Comparison of ENCODE assay signal across 33 mouse cellular contexts in genomic region chr16:44772577-44772976, GRCm38 (mm10). TPM values are rescaled to one million over a fixed set of nuclear protein-coding genes. Genes with fewer than 3 reads are reported as not detected.
A peak's percentile ranks its signal among the peaks of the same experiment; 100 is the strongest.
DNase-seq lines count a peak whose midpoint lies in the region; ATAC-seq and TF ChIP-seq lines count a peak whose summit lies in the region.
"Had no signal": no experiment of that assay in that cellular context is flagged by ENCODE, and none has a peak within 500 bp of the region (broad histone marks: within the 10 kb centered on the region; RNA-seq: fewer than 3 reads in every experiment).

No protein-coding gene starts in this region.

- no peaks in the 10 kb centered on the region for H3K9me3 ChIP-seq in liver, postnatal 0 days (ENCODE audit: low read length)
- no peaks in the 10 kb centered on the region for H3K9me3 ChIP-seq in MEL (replicated peaks; ENCODE audit: insufficient read depth, low read length)
- H3K9me3 ChIP-seq in forebrain, embryonic 11.5 days (ENCODE audit: control insufficient read depth, low read length): no peaks in the 10 kb centered on the region
- H3K9me3 ChIP-seq: heart, embryonic 12.5 days; kidney, embryonic 15.5 days; limb, embryonic 10.5 days; limb, embryonic 15.5 days; neural tube, embryonic 12.5 days had no signal

- H3K27ac ChIP-seq in liver, postnatal 0 days (ENCODE audit: low read depth): no peak overlapping the region
- H3K27ac ChIP-seq in MEL (ENCODE audit: control insufficient read depth, low read depth, low read length): peak overlapping the region; percentile 62
- H3K27ac ChIP-seq in left cerebral cortex, adult 2 months: no peak overlapping the region
- no peak overlapping the region for H3K27ac ChIP-seq in forebrain, embryonic 11.5 days (ENCODE audit: low read depth, low read length)
- H3K27ac ChIP-seq: hindbrain, embryonic 14.5 days; kidney, embryonic 15.5 days; layer of hippocampus, adult 2 months; limb, embryonic 10.5 days; limb, embryonic 15.5 days; liver, embryonic 14.5 days; neural tube, embryonic 12.5 days had no signal

- intact Hi-C loops in left cerebral cortex, adult 2 months (cut with DNase I): no loop called here

- H3K36me3 ChIP-seq in liver, postnatal 0 days (replicated peaks; ENCODE audit: insufficient read depth, low read length): no peaks in the 10 kb centered on the region
- H3K36me3 ChIP-seq in MEL (ENCODE audit: control insufficient read depth in 1 of 2, insufficient read depth in 2 of 2, low read length in 2 of 2): peaks cover 0 to 27% of the 10 kb centered on the region in 2 experiments; a peak in 2 of 4 replicates
- H3K36me3 ChIP-seq in forebrain, embryonic 11.5 days (ENCODE audit: control insufficient read depth, insufficient read depth, low read length): no peaks in the 10 kb centered on the region
- H3K36me3 ChIP-seq: heart, embryonic 12.5 days; kidney, embryonic 15.5 days; limb, embryonic 10.5 days; limb, embryonic 15.5 days; neural tube, embryonic 12.5 days had no signal

- no peak overlapping the region for H3K9ac ChIP-seq in liver, postnatal 0 days (replicated peaks)
- 0 out of 2 replicates have a peak overlapping the region, but pooled peaks have one; percentile 41 for H3K9ac ChIP-seq in MEL (ENCODE audit: control insufficient read depth, low read depth, low read length, poor library complexity, severe bottlenecking)
- no peak overlapping the region for H3K9ac ChIP-seq in forebrain, embryonic 11.5 days (ENCODE audit: low read length)
- H3K9ac ChIP-seq: heart, embryonic 12.5 days; hindbrain, embryonic 14.5 days; kidney, embryonic 15.5 days; limb, embryonic 15.5 days; liver, embryonic 14.5 days; lung, embryonic 14.5 days; neural tube, embryonic 12.5 days had no signal

- no peak overlapping the region for H3K4me3 ChIP-seq in liver, postnatal 0 days (ENCODE audit: low read depth, low read length)
- peak overlapping the region in 1 of 2 experiments; percentile 34; a peak in 1 of 4 replicates for H3K4me3 ChIP-seq in MEL (ENCODE audit: control insufficient read depth in 1 of 2, insufficient read depth in 1 of 2, low read depth in 2 of 2, low read length in 2 of 2)
- H3K4me3 ChIP-seq in left cerebral cortex, adult 2 months: no peak overlapping the region
- H3K4me3 ChIP-seq in forebrain, embryonic 11.5 days (ENCODE audit: low read depth, low read length): no peak overlapping the region
- H3K4me3 ChIP-seq: heart, embryonic 12.5 days; kidney, embryonic 15.5 days; layer of hippocampus, adult 2 months; limb, embryonic 10.5 days; limb, embryonic 15.5 days; myocyte; neural tube, embryonic 12.5 days had no signal

- TF ChIP-seq EP300 in liver, postnatal 0 days (IDR thresholded peaks at IDR 0.05; ENCODE audit: low read depth): no peak
- TF ChIP-seq EP300 in MEL (IDR thresholded peaks at IDR 0.05; ENCODE audit: low read depth in 1 of 2, low read length in 2 of 2): peak in 1 of 2 experiments; percentile 28; a peak in 1 of 4 replicates

- no peak for TF ChIP-seq CTCF in liver, postnatal 0 days (IDR thresholded peaks at IDR 0.05; ENCODE audit: low read depth)
- no peak for TF ChIP-seq CTCF in MEL (IDR thresholded peaks at IDR 0.05 in 2 of 3, conservative IDR thresholded peaks at IDR 0.05 in 1 of 3; ENCODE audit: control insufficient read depth in 1 of 3, insufficient read depth in 1 of 3, low read depth in 2 of 3, low read length in 3 of 3, poor library complexity in 1 of 3, severe bottlenecking in 1 of 3)
- no peak for TF ChIP-seq CTCF in left cerebral cortex, adult 2 months (IDR thresholded peaks at IDR 0.05)

- no peak for ATAC-seq in liver, postnatal 0 days
- ATAC-seq in forebrain, embryonic 11.5 days (replicated peaks; ENCODE audit: low FRiP score): no peak
- ATAC-seq: forebrain, embryonic 14.5 days; midbrain, embryonic 16.5 days had no signal

- H3K79me2 ChIP-seq in MEL (ENCODE audit: control insufficient read depth, insufficient read depth, low read length, poor library complexity): no peaks in the 10 kb centered on the region

- 0 out of 2 replicates have a peak, but pooled peaks cover 5% of the 10 kb centered on the region for H3K4me1 ChIP-seq in liver, postnatal 0 days (ENCODE audit: insufficient read depth)
- peaks cover 8 to 16% of the 10 kb centered on the region in 2 experiments for H3K4me1 ChIP-seq in MEL (ENCODE audit: control insufficient read depth in 1 of 2, insufficient read depth in 2 of 2, low read length in 2 of 2)
- H3K4me1 ChIP-seq in forebrain, embryonic 11.5 days (replicated peaks; ENCODE audit: control insufficient read depth, insufficient read depth, low read length): no peaks in the 10 kb centered on the region
- H3K4me1 ChIP-seq: heart, embryonic 12.5 days; kidney, embryonic 15.5 days; limb, embryonic 10.5 days; limb, embryonic 15.5 days; neural tube, embryonic 12.5 days had no signal

- no peak for TF ChIP-seq RAD21 in MEL (IDR thresholded peaks at IDR 0.05; ENCODE audit: low read depth, low read length)

- H3K4me2 ChIP-seq in liver, postnatal 0 days (ENCODE audit: low read depth, low read length): no peak overlapping the region
- no peak overlapping the region for H3K4me2 ChIP-seq in forebrain, embryonic 11.5 days (ENCODE audit: low read depth, low read length, severe bottlenecking)
- H3K4me2 ChIP-seq: heart, embryonic 12.5 days; hindbrain, embryonic 14.5 days; kidney, embryonic 15.5 days; limb, embryonic 15.5 days; lung, embryonic 14.5 days; midbrain, embryonic 11.5 days; neural tube, embryonic 12.5 days had no signal

- DNase-seq in liver (peak; percentile 22), MEL (ENCODE audit: low read depth, low spot score) (peak; percentile 45)
- DNase-seq in liver, postnatal 0 days: no peak
- peak; percentile 56 for DNase-seq in induced T-regulatory cell, adult 2 months (ENCODE audit: low read depth)
- no peak for DNase-seq in left cerebral cortex, adult 2 months (ENCODE audit: extremely low spot score in 1 of 2, low spot score in 2 of 2)
- DNase-seq in kidney, postnatal 14 days: no peak
- DNase-seq in forebrain, embryonic 11.5 days (ENCODE audit: low spot score): no peak
- DNase-seq: adrenal gland, adult 2 months; adrenal gland, postnatal 36 days; cerebellum, adult 2 months; cerebellum, postnatal 14 days; gastrocnemius, postnatal 25 days; heart, adult 18-20 months; kidney, adult 18-20 months; kidney, postnatal 36 days; lung, embryonic 14.5 days; lung, postnatal 14 days had no signal

- 43% methylated on average over 6 of the region's 6 CpGs for WGBS in liver, postnatal 0 days (ENCODE audit: insufficient replicate concordance)
- WGBS in forebrain, embryonic 11.5 days: 81% methylated on average over 6 of the region's 6 CpGs

- no peak for TF ChIP-seq POLR2A in MEL (IDR thresholded peaks at IDR 0.05; ENCODE audit: control insufficient read depth in 1 of 2, insufficient read depth in 1 of 2, low read depth in 1 of 2, low read length in 2 of 2, poor library complexity in 1 of 2)

- H3K27me3 ChIP-seq in liver, postnatal 0 days (ENCODE audit: insufficient read depth, low read length): no peaks in the 10 kb centered on the region
- no peaks in the 10 kb centered on the region for H3K27me3 ChIP-seq in MEL (ENCODE audit: control insufficient read depth in 1 of 2, insufficient read depth in 2 of 2, low read length in 2 of 2)
- no peaks in the 10 kb centered on the region for H3K27me3 ChIP-seq in forebrain, embryonic 11.5 days (ENCODE audit: control insufficient read depth, insufficient read depth, low read length)
- H3K27me3 ChIP-seq: heart, embryonic 12.5 days; kidney, embryonic 15.5 days; limb, embryonic 15.5 days; neural tube, embryonic 12.5 days had no signal

TF ChIP-seq in MEL, 35 proteins besides CTCF, POLR2A, EP300 and RAD21:
- TF ChIP-seq E2F4 (IDR thresholded peaks at IDR 0.05; ENCODE audit: borderline replicate concordance, low read depth, low read length) (no peak), GATA1 (IDR thresholded peaks at IDR 0.05; ENCODE audit: low read depth, low read length) (peak; percentile 20; the same call in 1 of the 2 replicates)

RNA-seq across cellular contexts. Expression of gene Cd200r1, which starts 7.0 kb away (rescaled TPM):
- 4.2 and 4.7 TPM in 2 replicates for polyA plus RNA-seq in liver, postnatal 0 days (2015; fragmentation: Nextera tagmentation; extraction: Ambion mirVana)
- total RNA-seq in MEL (2012; rRNA removed): 1.4 and 2.0 TPM in 2 replicates
- 1 to 10 TPM in 1 of 2 experiments, not detected in 1; 1.6 TPM for polyA plus RNA-seq in MEL (2012; ENCODE audit: insufficient read depth in 1 of 2, insufficient read length in 2 of 2, low read depth in 1 of 2, low replicate concordance in 2 of 2, missing spikeins in 1 of 2)
- total RNA-seq in left cerebral cortex, adult 2 months (2021): 1 to 10 TPM; 1.0 to 1.1 TPM
- 0.29 and 0.55 TPM in 2 replicates for polyA plus RNA-seq in forebrain, embryonic 11.5 days (2014; fragmentation: Nextera tagmentation; extraction: Ambion mirVana)
- polyA plus RNA-seq: testis, adult 2 months had no signal

RNA-seq across cellular contexts. Expression of gene Gtpbp8, which starts 26.4 kb away (rescaled TPM):
- 18.3 and 18.4 TPM in 2 replicates for polyA plus RNA-seq in liver, postnatal 0 days (2015; fragmentation: Nextera tagmentation; extraction: Ambion mirVana)
- 10.1 and 14.4 TPM in 2 replicates for total RNA-seq in MEL (2012; rRNA removed)
- 10 to 100 TPM in 1 of 2 experiments, not detected in 1; 10.7 TPM for polyA plus RNA-seq in MEL (2012; ENCODE audit: insufficient read depth in 1 of 2, insufficient read length in 2 of 2, low read depth in 1 of 2, low replicate concordance in 2 of 2, missing spikeins in 1 of 2)
- total RNA-seq in left cerebral cortex, adult 2 months (2021): 10 to 100 TPM; 24.4 to 25.7 TPM
- 29.6 and 34.2 TPM in 2 replicates for polyA plus RNA-seq in forebrain, embryonic 11.5 days (2014; fragmentation: Nextera tagmentation; extraction: Ambion mirVana)

RNA-seq across cellular contexts. Expression of gene Cd200r4, which starts 39.0 kb away (rescaled TPM):
- polyA plus RNA-seq in liver, postnatal 0 days (2015; fragmentation: Nextera tagmentation; extraction: Ambion mirVana): 0.45 and 0.68 TPM in 2 replicates
- 0.82 and 1.1 TPM in 2 replicates for total RNA-seq in MEL (2012; rRNA removed)
- polyA plus RNA-seq in MEL (2012; ENCODE audit: insufficient read depth in 1 of 2, insufficient read length in 2 of 2, low read depth in 1 of 2, low replicate concordance in 2 of 2, missing spikeins in 1 of 2): 1 to 10 TPM in 1 of 2 experiments, not detected in 1; 1.6 TPM
- total RNA-seq in left cerebral cortex, adult 2 months (2021): under 1 TPM; 0.23 to 0.32 TPM
- 0.32 TPM in 1 of 2 replicates, not detected in the other for polyA plus RNA-seq in forebrain, embryonic 11.5 days (2014; fragmentation: Nextera tagmentation; extraction: Ambion mirVana)
- total RNA-seq: adrenal gland, adult 2 months; adrenal gland, postnatal 36 days; gastrocnemius, postnatal 25 days; heart, adult 18-20 months; layer of hippocampus, adult 2 months; layer of hippocampus, postnatal 14 days had no signal
- polyA plus RNA-seq: embryonic facial prominence, embryonic 11.5 days; forebrain, embryonic 14.5 days; heart, embryonic 12.5 days; heart, postnatal 0 days; hindbrain, embryonic 14.5 days; kidney, embryonic 15.5 days; limb, embryonic 10.5 days; lung, embryonic 14.5 days; midbrain, embryonic 16.5 days; testis, adult 2 months had no signal

RNA-seq across cellular contexts. Expression of gene Nepro, which starts 48.5 kb away (rescaled TPM):
- 1.9 and 2.4 TPM in 2 replicates for polyA plus RNA-seq in liver, postnatal 0 days (2015; fragmentation: Nextera tagmentation; extraction: Ambion mirVana)
- total RNA-seq in MEL (2012; rRNA removed): 8.8 and 9.0 TPM in 2 replicates
- 10 to 100 TPM in 1 of 2 experiments, not detected in 1; 20.8 TPM for polyA plus RNA-seq in MEL (2012; ENCODE audit: insufficient read depth in 1 of 2, insufficient read length in 2 of 2, low read depth in 1 of 2, low replicate concordance in 2 of 2, missing spikeins in 1 of 2)
- 1 to 10 TPM; 4.8 to 5.0 TPM for total RNA-seq in left cerebral cortex, adult 2 months (2021)
- polyA plus RNA-seq in forebrain, embryonic 11.5 days (2014; fragmentation: Nextera tagmentation; extraction: Ambion mirVana): 11.9 and 13.2 TPM in 2 replicates

Comparison
In these comparisons a context has a peak if more than half of its experiments do, and no peak if none do; other contexts are left out.
1. DNase-seq: peak in liver (single experiment), MEL (single experiment) and induced T-regulatory cell, adult 2 months (single experiment); none in liver, postnatal 0 days (single experiment), left cerebral cortex, adult 2 months (0 of 2), kidney, postnatal 14 days (single experiment) and forebrain, embryonic 11.5 days (single experiment).